Mouse (Mus musculus) stomach, embryonic 15.5 days (tissue): ENCODE data around the gene Pck1. TPM values are rescaled to one million over a fixed set of nuclear protein-coding genes. Genes with fewer than 3 reads are reported as not detected.
A peak's percentile ranks its signal among the peaks of the same experiment; 100 is the strongest.

ENCODE experiments used
- ATAC-seq: fragments of 200-750 bp; cut with Nextera tagmentation; 2 replicates; pipeline ENCODE4 v1.8.0; 2017; ENCODE audit warnings: low read depth, moderate number of reproducible peaks, moderate TSS enrichment; ENCODE audit not compliant: insufficient read depth, low FRiP score
- H3K27ac ChIP-seq: fragments of 300-500 bp; sonication (generic); 2 replicates; pipeline ENCODE4 v1.5.1; 2015; ENCODE audit warnings: mild to moderate bottlenecking, inconsistent platforms
- H3K27me3 ChIP-seq: fragments of 300-500 bp; sonication (generic); replicated peaks from 2 replicates; pipeline ENCODE4 v1.6.1; 2015; ENCODE audit warnings: inconsistent platforms
- H3K36me3 ChIP-seq: fragments of 300-500 bp; sonication (generic); 2 replicates; pipeline ENCODE4 v1.6.1; 2015; ENCODE audit warnings: inconsistent platforms
- H3K4me1 ChIP-seq: fragments of 300-500 bp; sonication (generic); 2 replicates; pipeline ENCODE4 v1.6.1; 2015; ENCODE audit warnings: inconsistent platforms
- H3K4me2 ChIP-seq: fragments of 300-500 bp; sonication (generic); 2 replicates; pipeline ENCODE4 v1.6.1; 2015; ENCODE audit warnings: mild to moderate bottlenecking, inconsistent platforms
- H3K4me3 ChIP-seq: fragments of 300-500 bp; sonication (generic); replicated peaks from 2 replicates; pipeline ENCODE4 v1.5.1; 2015; ENCODE audit warnings: inconsistent platforms
- H3K9ac ChIP-seq: fragments of 300-500 bp; sonication (generic); 2 replicates; pipeline ENCODE4 v1.6.1; 2015; ENCODE audit warnings: inconsistent platforms
- H3K9me3 ChIP-seq: fragments of 300-500 bp; sonication (generic); 2 replicates; pipeline ENCODE4 v1.6.1; 2016; ENCODE audit warnings: inconsistent platforms
- WGBS: fragments of 180-500 bp; shearing (Covaris S2); methylation state at CpG from one replicate; pipeline ENCODE4 v1.1.7; 2015; 5-methylcytosine and 5-hydroxymethylcytosine counted together
- polyA plus RNA-seq: library from polyadenylated mRNA; unstranded; fragments of >200 nt; fragmentation: Nextera tagmentation; extraction: Ambion mirVana; gene quantifications from 2 replicates; pipeline ENCODE4 v1.2.1, GENCODE M21; 2015

The Pck1 gene
- polyA plus RNA-seq, 1 experiment from 2014 or later = 1.2 TPM

GRCm38 (mm10) chr2:173154513-173154912, 1.7 kb downstream of the Pck1 start:
- H3K4me1 ChIP-seq = peaks cover 27% of the 10 kb centered on the region
- H3K4me3 ChIP-seq = no peak overlapping the region
- H3K36me3 ChIP-seq = no peaks in the 10 kb centered on the region
- WGBS = 95% methylated on average over 13 of the region's 13 CpGs
- H3K9ac ChIP-seq = no peak overlapping the region
- no peak for ATAC-seq
- no peak overlapping the region for H3K4me2 ChIP-seq
- H3K9me3 ChIP-seq = no peaks in the 10 kb centered on the region
- no peaks in the 10 kb centered on the region for H3K27me3 ChIP-seq
- H3K27ac ChIP-seq = no peak overlapping the region

GRCm38 (mm10) chr2:173154962-173155361, 2.1 kb downstream of the Pck1 start:
- Histone ChIP-seq H3K9ac (no peak overlapping the region), H3K27ac (no peak overlapping the region), H3K4me1 (peaks cover 31% of the 10 kb centered on the region), H3K9me3 (no peaks in the 10 kb centered on the region), H3K36me3 (no peaks in the 10 kb centered on the region), H3K4me2 (no peak overlapping the region), H3K4me3 (no peak overlapping the region), H3K27me3 (no peaks in the 10 kb centered on the region)
- WGBS = 90% methylated on average over 14 of the region's 14 CpGs
- no peak for ATAC-seq

DNA sequence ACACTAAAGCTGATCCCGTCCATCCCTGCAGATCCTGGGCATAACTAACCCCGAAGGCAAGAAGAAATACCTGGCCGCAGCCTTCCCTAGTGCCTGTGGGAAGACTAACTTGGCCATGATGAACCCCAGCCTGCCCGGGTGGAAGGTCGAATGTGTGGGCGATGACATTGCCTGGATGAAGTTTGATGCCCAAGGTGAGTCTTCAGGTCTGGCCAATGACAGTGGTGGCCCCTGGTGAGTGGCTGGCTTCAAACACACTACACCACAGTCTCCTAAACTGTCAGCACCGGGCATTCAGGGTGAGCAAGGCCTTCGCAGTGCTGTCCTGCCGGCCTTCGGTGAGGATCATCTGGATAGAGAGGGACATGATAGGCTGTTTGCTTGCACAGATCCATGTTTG, 3.1 kb downstream of the Pck1 start:
- Histone ChIP-seq H3K27me3 (no peaks in the 10 kb centered on the region), H3K4me1 (peaks cover 31% of the 10 kb centered on the region), H3K9me3 (no peaks in the 10 kb centered on the region), H3K27ac (no peak overlapping the region), H3K4me3 (no peak overlapping the region), H3K36me3 (no peaks in the 10 kb centered on the region), H3K9ac (no peak overlapping the region), H3K4me2 (no peak overlapping the region)
- WGBS = 90% methylated on average over 10 of the region's 10 CpGs
- ATAC-seq = no peak

- Histone ChIP-seq H3K4me3 (no peak overlapping the region), H3K9me3 (no peaks in the 10 kb centered on the region), H3K4me2 (no peak overlapping the region), H3K27me3 (no peaks in the 10 kb centered on the region), H3K27ac (no peak overlapping the region), H3K36me3 (no peaks in the 10 kb centered on the region), H3K4me1 (peaks cover 21% of the 10 kb centered on the region), H3K9ac (no peak overlapping the region)
- no peak for ATAC-seq
- WGBS = 87% methylated on average over 13 of the region's 13 CpGs
These were observed 4.1 kb downstream of the Pck1 start for GRCm38 (mm10) chr2:173156923-173157322.

- H3K4me2 ChIP-seq = no peak overlapping the region
- H3K4me1 ChIP-seq = peaks cover 17% of the 10 kb centered on the region
- H3K27ac ChIP-seq = no peak overlapping the region
- H3K4me3 ChIP-seq = no peak overlapping the region
- H3K36me3 ChIP-seq = no peaks in the 10 kb centered on the region
- 56% methylated on average over 4 of the region's 4 CpGs for WGBS
- no peaks in the 10 kb centered on the region for H3K9me3 ChIP-seq
- no peaks in the 10 kb centered on the region for H3K27me3 ChIP-seq
- no peak for ATAC-seq
- H3K9ac ChIP-seq = no peak overlapping the region
These were observed 4.5 kb downstream of the Pck1 start for GRCm38 (mm10) chr2:173157376-173157775.

GRCm38 (mm10) chr2:173157871-173158270, 5.0 kb downstream of the Pck1 start:
- WGBS = 94% methylated on average over 4 of the region's 4 CpGs
- Histone ChIP-seq H3K9ac (no peak overlapping the region), H3K27ac (no peak overlapping the region)

DNA sequence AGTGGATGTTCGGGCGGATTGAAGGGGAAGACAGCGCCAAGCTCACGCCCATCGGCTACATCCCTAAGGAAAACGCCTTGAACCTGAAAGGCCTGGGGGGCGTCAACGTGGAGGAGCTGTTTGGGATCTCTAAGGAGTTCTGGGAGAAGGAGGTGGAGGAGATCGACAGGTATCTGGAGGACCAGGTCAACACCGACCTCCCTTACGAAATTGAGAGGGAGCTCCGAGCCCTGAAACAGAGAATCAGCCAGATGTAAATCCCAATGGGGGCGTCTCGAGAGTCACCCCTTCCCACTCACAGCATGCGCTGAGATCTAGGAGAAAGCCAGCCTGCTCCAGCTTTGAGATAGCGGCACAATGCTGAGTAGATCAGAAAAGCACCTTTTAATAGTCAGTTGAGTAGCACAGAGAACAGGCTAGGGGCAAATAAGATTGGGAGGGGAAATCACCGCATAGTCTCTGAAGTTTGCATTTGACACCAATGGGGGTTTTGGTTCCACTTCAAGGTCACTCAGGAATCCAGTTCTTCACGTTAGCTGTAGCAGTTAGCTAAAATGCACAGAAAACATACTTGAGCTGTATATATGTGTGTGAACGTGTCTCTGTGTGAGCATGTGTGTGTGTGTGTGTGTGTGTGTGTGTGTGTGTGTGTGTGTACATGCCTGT, 5.7 kb downstream of the Pck1 start:
- Histone ChIP-seq H3K9me3 (no peaks in the 10 kb centered on the region), H3K36me3 (no peaks in the 10 kb centered on the region), H3K27ac (no peak overlapping the region), H3K4me3 (no peak overlapping the region), H3K27me3 (no peaks in the 10 kb centered on the region), H3K4me2 (no peak overlapping the region), H3K4me1 (peaks cover 11% of the 10 kb centered on the region; the same call in 1 of the 2 replicates), H3K9ac (no peak overlapping the region)
- no peak for ATAC-seq
- 85% methylated on average over 19 of the region's 19 CpGs for WGBS

More at GRCm38 (mm10) chr2:173157871-173158270, 5.0 kb downstream of the Pck1 start:
- H3K4me1 ChIP-seq = peaks cover 12% of the 10 kb centered on the region; the same call in 1 of the 2 replicates
- H3K9me3 ChIP-seq = no peaks in the 10 kb centered on the region
- no peaks in the 10 kb centered on the region for H3K36me3 ChIP-seq
- H3K4me3 ChIP-seq = no peak overlapping the region
- ATAC-seq = no peak
- H3K4me2 ChIP-seq = no peak overlapping the region
- no peaks in the 10 kb centered on the region for H3K27me3 ChIP-seq

DNA sequence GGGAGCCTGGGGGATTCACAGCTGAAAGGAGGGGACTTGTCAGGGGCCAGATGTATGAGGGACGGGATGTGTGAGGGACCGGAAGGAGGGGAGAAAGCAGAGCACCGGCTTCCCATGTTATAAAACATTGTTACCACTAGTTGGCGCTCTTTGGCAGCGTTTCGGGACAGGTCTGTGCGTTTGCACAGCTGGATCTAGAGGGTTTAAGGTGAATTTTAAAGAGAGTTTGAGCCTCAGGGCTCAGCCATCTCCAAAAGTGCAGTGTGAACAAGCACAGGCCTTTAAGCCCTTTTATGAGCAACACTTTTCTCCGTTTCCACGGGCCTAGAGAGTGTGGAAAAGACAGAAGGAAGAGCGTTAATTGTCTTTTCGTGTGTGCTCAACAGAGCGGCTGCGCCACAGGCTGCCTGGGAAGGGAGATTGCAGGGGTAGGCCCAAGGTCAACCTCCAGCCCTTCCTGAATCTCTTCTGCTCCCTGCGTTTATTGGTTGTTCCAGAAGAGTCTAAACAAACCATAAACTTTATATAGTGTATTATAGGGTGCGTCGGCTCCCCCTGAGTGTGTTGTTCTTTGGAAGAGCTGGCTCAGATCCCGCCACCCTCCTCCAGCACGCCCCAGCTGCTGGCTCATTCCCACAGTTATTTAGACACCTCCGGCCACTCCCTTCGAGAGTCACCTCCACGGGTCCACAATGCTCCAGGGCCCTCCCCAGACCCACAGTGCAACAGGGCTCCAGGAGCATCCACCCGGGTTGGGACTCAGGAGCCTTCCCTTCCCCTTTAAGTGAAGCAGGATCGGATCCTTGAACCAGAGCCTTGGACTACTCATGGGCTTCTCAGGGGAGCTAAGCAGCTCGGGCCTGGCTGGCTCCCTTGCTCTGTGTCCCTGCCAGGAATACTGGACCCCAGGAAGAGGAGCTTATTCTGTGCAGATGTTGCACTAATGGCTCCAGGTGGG, 6.8 kb downstream of the Pck1 start:
- ATAC-seq = peak; percentile 59
- H3K4me2 ChIP-seq = no peak overlapping the region
- no peak overlapping the region for H3K9ac ChIP-seq

DNA sequence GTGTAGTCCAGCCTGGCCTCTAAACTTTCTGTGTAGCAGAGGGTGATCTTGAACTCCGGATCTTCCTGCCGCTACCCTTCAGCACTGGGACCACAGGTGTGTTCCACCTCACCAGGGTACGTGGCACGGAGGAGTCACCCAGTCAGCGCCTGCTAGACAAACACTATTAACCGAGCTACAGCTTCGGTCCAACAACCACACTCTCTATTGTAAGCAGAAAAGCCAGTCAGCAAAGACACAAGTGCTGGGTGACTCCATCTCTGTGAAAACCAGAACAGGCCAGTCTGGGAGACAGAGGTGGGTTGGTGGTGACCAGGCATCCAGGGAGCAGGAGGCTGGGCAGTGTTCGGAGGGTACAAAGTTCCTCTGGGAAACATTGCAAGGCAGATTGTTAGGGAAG, 10.5 kb downstream of the Pck1 start:
- Histone ChIP-seq H3K9ac (no peak overlapping the region), H3K4me1 (peaks cover 11% of the 10 kb centered on the region; the same call in 1 of the 2 replicates), H3K4me3 (no peak overlapping the region), H3K27me3 (0 out of 2 replicates have a peak, but pooled peaks cover 3% of the 10 kb centered on the region), H3K36me3 (no peaks in the 10 kb centered on the region), H3K9me3 (no peaks in the 10 kb centered on the region), H3K27ac (no peak overlapping the region), H3K4me2 (no peak overlapping the region)
- ATAC-seq = no peak
- 69% methylated on average over 8 of the region's 8 CpGs for WGBS

More for the DNA sequence above, 6.8 kb downstream of the Pck1 start:
- Histone ChIP-seq H3K27ac (peak overlapping the region; percentile 84), H3K27me3 (no peaks in the 10 kb centered on the region), H3K36me3 (no peaks in the 10 kb centered on the region), H3K4me1 (peaks cover 11% of the 10 kb centered on the region; the same call in 1 of the 2 replicates), H3K4me3 (no peak overlapping the region), H3K9me3 (no peaks in the 10 kb centered on the region)
- 38% methylated on average over 24 of the region's 24 CpGs for WGBS

DNA sequence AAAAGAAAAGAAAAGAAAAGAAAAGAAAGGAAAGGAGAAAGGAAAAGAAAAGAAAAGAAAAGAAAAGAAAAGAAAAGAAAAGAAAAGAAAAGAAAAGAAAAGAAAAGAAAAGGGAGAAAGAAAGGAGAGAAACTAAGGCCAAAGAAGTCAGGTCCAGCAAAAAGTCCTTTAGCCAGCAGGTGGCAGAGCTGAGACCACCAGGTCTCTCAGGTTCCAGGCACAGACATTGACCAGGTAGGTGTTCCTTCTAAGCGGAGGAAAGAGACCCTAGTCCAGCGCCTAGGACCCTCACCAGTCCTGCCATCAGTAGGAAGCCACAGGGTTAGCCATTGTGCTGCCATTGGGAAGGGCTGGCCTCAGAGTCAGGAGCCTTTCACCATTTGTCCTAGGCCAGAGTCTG, 11.5 kb downstream of the Pck1 start:
- H3K27ac ChIP-seq = no peak overlapping the region
- no peak overlapping the region for H3K4me3 ChIP-seq
- WGBS = 48% methylated on average over 2 of the region's 2 CpGs
- no peaks in the 10 kb centered on the region for H3K36me3 ChIP-seq
- no peaks in the 10 kb centered on the region for H3K9me3 ChIP-seq
- H3K4me2 ChIP-seq = no peak overlapping the region
- no peak for ATAC-seq
- H3K9ac ChIP-seq = no peak overlapping the region
- 0 out of 2 replicates have a peak, but pooled peaks cover 3% of the 10 kb centered on the region for H3K27me3 ChIP-seq
- H3K4me1 ChIP-seq = peaks cover 8% of the 10 kb centered on the region; the same call in 1 of the 2 replicates

DNA sequence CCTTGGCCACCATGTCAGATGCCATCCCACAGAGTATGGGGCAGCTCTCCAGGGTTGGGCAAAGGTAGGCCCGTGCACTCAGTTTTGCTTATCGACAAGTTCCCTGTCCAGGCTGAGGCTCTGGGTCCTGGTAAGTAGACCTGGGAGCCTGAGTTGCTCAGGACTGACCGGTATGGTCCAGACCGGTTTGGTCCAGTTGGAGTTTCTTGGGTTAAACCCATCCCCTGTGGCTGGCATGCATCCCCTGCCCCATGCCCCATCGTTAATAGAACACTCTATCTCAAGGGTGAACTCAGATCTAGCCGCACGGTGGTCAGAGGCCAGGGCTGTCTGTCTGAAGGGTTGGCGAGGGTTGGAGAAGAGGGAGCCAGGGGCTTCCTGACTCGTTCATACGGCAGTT, 12.1 kb downstream of the Pck1 start:
- Histone ChIP-seq H3K9me3 (no peaks in the 10 kb centered on the region), H3K4me2 (no peak overlapping the region), H3K4me1 (peaks cover 3% of the 10 kb centered on the region; the same call in 1 of the 2 replicates), H3K36me3 (no peaks in the 10 kb centered on the region), H3K9ac (no peak overlapping the region), H3K4me3 (no peak overlapping the region), H3K27me3 (0 out of 2 replicates have a peak, but pooled peaks cover 3% of the 10 kb centered on the region), H3K27ac (no peak overlapping the region)
- WGBS = 86% methylated on average over 10 of the region's 10 CpGs
- ATAC-seq = no peak

GRCm38 (mm10) chr2:173165357-173165756, 12.5 kb downstream of the Pck1 start:
- no peak overlapping the region for H3K9ac ChIP-seq
- H3K27ac ChIP-seq = no peak overlapping the region
- no peak overlapping the region for H3K4me3 ChIP-seq
- 85% methylated on average over 10 of the region's 10 CpGs for WGBS
- no peaks in the 10 kb centered on the region for H3K36me3 ChIP-seq
- no peaks in the 10 kb centered on the region for H3K4me1 ChIP-seq
- no peak overlapping the region for H3K4me2 ChIP-seq
- H3K9me3 ChIP-seq = no peaks in the 10 kb centered on the region
- no peak for ATAC-seq
- 0 out of 2 replicates have a peak, but pooled peaks cover 3% of the 10 kb centered on the region for H3K27me3 ChIP-seq
